Mouse (Mus musculus) ovary, postnatal 36 days (tissue): ENCODE measurements around the gene Gm9837.

ENCODE experiments used
- DNase-seq: peaks from one replicate; pipeline ENCODE4 v3.0.0; 2022; ENCODE audit warnings: low spot score, mixed read lengths

Gene Gm9837

GRCm38 (mm10) chr11:53425711-53426255 lies 44.5 kb downstream of the Gm9837 start:
- no peak for DNase-seq

- DNase-seq, result no peak
These were observed 45.0 kb downstream of the Gm9837 start for GRCm38 (mm10) chr11:53425251-53425650.

DNA sequence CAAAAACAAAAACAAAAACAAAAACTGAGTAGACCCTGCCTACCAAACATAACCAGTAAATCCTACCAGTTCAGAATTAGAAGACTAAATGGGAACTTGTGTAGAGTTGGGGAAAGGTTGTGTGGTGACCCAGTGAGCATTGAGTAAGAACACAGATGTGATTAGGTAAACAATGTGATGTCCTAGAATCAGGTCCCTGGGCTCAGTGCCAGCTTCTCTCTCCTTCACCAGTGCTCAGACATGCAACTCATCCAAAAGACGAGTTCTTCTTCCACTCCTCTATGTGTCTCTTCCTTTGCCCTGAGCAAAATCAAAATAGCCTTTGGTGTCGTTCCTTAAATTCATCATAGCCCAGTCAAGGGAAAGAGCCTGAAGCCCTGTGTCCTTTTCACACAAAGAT lies 45.5 kb downstream of the Gm9837 start:
- no peak for DNase-seq

DNA sequence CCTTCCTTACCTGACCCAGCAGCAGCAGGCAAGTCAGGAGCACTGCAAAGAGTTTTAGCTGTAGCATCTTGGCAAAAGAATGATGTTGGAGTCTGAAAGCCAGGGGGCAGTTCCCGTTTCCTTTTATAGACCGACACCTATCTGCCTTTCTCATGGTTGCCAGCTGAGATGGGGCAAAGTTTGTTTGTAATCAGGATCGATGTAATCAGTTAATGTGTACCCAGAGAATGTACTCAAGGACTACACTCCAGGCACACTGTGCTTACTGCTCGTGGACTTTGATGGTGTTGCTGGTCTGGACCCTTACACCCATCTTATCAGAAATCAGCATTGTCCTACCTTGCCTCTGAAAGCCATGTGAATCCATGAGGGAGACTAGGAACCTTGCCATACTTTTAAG lies 47.2 kb downstream of the Gm9837 start, which contains the start of gene Leap2:
Leap2 (minus strand) TSS at position 135 of the 400 bp plus-strand sequence.
- no peak for DNase-seq
